Mouse (Mus musculus): ENCODE measurements around the gene Fgd5.

The Fgd5 gene

DNA sequence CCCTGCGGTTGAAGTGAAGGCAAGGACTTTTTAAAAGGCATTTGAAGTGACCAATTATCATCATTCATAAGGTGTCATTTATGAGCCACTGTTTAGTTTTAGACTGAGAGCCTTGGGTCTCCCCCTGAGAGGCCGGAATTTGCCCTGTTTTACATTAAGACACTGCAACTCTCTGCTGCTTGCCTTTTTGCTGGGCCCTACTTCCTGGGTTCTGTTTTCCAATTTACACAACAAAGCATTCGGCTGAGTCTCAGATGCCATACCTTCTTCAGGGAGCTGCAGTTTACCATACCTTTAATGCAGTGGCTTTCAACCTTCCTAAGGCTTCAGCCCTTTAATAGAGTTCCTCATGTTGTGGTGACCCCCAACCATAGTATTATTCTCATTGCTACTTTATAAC lies 26.1 kb downstream of the Fgd5 start:
- no peak for DNase-seq (ENCODE audit: low read depth, low spot score)

DNA sequence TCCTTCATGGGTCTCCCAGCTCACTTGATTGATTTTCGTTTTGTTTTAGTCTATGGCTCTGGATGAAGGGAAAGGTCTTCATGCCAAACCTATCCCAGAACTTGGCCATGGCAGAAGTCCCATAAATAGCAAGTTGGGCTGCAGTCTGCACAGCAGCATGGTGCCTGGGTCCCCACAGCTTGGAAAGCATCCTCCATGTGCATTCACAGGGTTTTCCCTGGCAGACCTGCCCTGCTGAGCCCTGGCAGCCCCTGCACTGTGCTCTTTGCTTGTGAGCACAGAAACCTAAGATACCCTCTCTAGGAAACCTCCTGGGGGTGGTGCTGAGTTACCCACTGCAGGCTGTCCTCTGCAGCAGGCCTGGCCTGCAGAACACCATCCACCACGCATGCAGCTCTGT lies 32.2 kb downstream of the Fgd5 start:
- no peak for DNase-seq (ENCODE audit: low read depth, low spot score)

DNA sequence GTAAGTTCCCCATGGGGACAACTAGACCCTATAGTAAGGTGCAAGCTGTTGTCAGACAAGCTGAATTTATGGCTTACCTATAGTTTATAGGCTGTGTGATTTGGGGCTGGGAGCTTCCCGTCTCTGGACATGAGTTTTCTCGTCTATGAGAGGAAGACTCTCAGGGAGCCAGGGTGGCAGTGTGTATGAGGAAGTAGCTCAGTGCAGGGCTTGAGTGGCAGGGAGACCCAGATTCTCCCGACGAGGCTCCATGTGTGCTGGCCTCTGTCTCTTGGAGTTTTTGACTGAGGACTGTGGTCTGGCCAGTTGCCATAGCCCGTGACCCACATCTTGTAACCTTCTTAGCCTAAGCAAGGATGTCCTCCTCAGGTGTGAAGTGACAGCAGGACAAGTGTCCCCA lies 33.7 kb downstream of the Fgd5 start:
- DNase-seq (ENCODE audit: low read depth, low spot score) = no peak

DNA sequence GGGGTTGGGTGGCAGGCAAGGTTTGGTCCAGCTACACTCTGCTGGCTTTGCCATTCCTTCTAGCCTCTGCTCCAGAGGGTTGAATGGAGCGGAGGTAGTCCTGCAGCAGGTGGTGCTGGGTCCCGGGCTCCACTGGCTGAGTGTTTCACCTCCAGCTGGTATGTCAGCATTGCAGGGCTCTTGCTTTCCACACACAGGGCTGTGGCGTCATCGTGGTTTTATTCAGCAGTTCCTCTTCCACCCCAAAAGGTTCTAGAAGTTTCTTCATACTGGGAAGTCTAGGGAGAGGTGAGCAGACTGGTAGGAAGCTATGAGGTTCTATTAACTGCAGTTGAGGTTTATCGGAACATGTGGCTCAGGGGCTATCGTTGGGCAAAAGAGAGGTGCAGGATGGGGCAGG lies 34.4 kb downstream of the Fgd5 start:
- no peak for DNase-seq (ENCODE audit: low read depth, low spot score)

DNA sequence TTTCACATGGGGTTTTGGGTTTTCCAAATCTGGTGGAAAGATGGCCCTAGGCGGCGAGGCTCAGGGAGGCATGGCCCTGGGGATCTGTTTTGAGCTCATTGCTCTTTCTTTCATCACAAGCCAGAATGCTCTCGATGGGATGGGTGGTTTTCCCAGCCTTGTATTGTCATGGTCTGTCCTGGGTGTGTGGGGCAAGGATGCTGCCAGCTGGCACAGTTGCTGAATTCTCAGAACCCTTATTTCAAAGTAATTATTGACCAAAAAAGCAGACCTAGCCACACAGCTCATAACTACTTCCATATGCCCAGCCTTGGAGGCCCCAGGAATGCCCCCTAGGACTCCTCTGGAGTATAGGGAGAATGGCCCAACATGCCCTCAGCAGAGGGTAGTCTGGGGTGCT lies 34.9 kb downstream of the Fgd5 start:
- no peak for DNase-seq (ENCODE audit: low read depth, low spot score)

DNA sequence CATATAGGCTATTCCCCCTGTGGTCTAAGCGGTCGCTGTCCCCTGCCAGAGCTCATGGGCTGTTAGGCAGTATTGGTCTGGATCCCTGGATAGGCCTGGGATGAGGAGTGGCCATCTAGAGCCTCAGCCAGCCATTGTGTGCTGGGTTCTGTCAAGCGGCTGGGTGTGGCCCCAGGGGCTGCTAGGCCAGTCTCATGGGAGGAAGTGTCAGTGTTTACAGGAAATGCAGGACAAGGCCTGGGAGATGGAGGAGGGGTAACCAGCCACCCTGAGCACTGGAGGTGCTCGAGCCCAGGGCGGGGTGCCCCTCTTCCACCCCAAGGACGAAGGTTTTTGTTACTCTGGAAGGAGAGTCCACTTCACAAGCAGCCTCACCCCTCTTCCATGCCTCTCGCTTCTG lies 36.3 kb downstream of the Fgd5 start:
- no peak for DNase-seq (ENCODE audit: low read depth, low spot score)

DNA sequence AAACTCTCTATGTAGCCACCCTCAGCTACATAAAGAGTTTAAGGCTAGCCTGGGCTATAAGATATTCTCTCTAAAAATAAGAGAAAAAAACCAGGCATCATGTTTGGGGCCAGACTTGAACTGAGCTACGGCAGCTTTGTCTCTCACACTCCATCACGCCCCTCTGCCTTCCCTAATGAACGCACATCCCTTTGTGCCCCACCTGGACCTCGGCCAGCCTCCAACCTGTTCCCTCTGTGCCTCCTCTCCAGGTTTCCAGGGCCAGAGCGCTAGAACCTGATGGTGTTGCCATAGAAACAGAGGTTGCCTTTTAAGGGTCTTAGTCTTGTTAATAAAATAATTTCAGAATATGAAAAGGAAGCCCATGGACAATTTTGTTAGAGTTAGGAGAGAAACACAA lies 37.2 kb downstream of the Fgd5 start:
- DNase-seq (ENCODE audit: low read depth, low spot score) = no peak

DNA sequence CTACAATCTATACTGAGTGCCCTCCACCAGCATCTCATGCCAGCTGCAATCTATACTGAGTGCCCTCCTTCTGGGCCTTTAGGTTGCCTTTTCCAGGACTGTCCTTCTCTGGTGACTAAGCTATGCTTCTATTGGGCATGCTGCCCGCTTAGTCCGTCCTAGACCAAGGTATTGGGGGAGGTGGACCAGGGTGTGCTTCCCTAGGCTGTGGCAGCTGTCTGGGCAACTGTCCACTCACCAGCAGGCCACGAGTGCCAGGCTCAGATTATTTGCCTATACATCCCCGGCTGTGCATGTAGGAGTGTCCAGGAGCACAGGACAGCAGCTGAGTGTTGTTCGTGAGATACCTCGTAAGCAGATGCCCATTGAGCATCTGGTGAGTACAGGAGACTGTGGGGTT lies 38.1 kb downstream of the Fgd5 start:
- no peak for DNase-seq (ENCODE audit: low read depth, low spot score)

DNA sequence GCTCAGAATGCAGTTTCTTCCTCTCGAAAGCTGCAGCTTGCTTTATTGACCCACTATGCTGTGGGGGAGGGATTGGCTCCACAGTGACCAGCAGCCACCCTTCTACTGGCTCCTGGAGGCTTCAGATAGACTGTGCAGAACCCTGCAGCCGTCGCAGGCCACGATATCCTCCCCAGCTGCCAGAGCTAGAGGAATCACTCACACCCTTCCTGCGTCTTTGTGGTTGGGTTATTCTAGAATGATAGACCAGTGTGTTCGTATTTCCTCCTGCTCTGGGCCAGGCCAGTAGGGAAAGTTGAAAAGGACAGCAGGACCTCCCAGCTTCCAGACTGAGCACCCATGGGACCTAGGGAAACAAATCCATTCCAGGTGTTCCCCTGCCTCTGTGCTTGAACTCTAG lies 39.7 kb downstream of the Fgd5 start:
- DNase-seq (ENCODE audit: low read depth, low spot score) = no peak

DNA sequence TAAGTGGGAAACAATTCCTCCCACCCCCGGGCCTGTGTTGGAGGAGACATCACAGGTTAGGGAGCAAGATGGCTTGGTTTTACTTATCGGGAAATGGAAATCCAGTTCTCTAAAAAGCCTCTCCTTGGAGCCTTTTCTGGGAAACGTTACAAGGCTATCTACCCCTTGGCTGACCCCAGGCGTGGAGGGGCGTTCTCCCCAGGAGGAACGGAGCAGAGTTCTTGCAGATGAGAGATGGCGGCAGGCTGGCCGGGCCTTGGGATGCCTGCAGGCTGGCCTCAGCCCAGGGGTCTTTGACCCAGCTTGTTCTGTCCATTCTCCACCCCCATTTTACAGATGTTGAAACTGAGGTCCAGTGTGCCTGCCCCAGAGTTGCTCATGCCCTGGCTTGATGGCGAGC lies 42.4 kb downstream of the Fgd5 start:
- DNase-seq (ENCODE audit: low read depth, low spot score) = no peak

DNA sequence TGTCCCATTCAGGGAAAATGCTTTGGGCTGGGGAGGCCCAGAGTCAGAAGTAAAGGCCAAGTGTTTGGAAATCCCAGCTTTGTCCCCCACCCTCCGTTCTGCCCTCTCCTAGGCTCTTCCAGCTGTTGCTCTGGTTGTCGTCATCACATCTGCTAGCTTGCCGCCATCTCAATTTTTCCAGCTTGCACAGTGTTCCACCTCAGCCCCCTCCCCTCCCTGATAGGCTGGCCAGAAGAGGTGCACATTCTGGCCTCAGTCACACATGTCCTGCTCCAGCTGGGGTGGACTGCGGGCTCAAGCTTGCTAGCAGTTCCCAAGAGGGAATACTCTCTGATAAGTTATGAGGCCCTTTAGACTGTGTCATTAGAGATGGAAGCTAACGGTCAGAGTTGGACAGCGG lies 42.8 kb downstream of the Fgd5 start:
- DNase-seq (ENCODE audit: low read depth, low spot score) = no peak

DNA sequence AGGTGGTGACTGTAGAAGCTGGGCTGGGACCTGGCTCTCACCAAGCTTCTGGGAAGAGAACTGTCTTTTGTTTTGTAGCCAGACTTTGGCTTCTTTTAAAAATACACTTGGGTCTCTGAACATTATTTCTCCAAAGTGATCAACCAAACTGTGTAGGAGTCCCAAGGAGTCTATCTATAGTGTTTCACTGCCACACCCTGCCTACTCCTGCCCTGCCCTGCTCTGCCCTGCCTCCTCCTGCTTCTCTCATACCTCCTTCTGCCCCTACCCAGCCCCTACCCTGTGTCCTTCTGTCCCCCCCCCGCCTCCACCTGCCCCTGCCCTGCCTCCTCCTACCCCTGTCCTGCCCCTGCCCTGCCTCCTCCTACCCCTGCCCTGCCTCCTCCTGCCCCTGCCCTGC lies 46.6 kb downstream of the Fgd5 start:
- no peak for DNase-seq (ENCODE audit: low read depth, low spot score)

DNA sequence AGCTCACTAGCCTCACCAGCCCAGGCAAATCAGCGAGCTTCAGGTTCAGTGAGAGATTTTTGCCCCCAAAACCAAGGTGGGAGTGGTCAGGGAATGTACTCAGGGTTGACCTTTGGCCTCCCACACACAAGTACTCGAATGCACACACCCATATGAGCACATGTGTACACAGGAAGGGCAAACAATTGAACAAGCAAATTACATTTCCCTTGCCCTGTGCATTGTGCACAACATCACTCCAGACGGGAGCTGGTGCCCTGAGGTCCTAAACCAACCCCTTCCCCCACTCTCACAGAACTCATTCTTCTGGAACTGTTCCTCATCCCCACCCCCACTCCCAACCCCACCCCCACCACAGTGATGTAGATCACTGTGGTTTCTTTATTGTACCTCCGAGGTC lies 48.7 kb downstream of the Fgd5 start:
- DNase-seq (ENCODE audit: low read depth, low spot score) = no peak

DNA sequence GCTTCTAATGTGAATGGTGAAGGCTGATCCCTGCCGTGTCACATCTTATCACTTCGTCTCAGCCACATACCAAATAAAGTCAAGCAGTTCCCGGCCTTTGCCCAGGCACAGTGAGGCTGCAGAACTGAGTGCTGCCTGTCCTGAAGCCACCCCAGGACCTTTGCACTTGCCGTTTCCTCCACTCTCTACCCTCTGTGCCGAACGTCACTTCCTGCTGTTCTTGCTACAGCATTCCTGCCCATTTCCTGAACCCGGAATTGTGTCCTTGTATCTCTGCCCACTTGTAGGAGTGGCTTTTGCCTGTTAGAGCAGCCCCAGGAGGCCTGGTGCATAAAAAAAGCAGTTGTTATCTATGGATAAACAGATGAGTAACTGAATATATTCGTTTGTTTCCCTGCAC lies 52.0 kb downstream of the Fgd5 start:
- no peak for DNase-seq (ENCODE audit: low read depth, low spot score)

DNA sequence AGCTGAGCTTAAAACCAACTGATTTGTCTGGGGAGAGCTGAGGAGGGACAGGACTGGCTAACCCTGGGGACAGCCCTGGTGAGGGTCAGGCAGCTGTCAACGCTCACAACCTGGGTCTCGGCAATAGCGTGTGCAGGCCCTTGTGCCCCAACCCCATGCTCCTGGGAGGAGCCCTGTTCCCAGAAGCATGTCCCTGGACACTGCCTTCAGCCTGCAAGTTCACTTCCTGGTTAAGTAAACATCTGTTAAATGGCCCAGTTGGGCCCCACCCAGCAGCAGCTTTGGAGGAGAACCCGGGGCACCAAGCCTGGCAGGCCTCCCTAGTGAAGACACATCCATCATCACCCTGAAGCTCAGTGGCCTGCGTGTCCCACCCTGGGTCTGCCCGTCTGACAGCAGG lies 56.0 kb downstream of the Fgd5 start:
- no peak for DNase-seq (ENCODE audit: low read depth, low spot score)

DNA sequence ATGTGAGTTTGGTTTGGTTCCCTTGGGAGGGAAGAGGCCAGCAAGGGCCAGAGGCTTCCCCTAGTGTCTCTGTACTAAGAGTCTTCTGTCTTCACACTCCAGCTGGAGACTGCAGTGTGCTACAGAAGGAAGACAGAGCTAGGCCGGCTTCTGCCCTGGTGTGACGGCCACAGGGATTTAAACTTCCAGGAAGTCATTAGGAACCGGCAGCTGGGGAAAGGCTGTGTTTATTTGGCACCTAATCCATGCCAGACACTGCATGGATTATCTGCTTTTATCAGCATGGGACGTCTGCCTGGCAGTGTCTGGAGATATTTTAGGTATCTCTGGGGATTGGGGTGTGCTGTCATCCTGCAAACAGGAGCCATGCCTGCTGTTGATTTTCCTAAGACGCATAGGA lies 57.7 kb downstream of the Fgd5 start:
- DNase-seq (ENCODE audit: low read depth, low spot score) = no peak

DNA sequence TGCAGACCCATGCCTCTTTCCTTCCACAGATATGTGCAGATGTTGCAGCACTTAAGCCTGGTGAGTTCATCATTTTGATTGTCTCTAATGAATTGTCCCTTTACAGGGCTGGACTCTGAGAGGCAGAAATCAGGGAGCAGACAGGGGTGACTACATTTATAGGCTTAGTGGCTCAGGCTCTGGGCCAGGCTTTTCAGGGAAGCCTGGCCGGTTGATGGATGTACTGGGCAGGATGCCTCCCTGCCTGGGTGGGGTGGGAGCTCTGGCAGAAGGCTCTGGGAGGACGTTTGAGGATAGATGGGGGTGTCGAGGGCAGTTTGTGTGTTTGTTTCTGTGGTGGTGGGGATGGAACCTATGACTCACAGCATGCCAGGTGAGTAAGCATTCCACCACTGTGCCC lies 59.5 kb downstream of the Fgd5 start:
- DNase-seq (ENCODE audit: low read depth, low spot score) = no peak

DNA sequence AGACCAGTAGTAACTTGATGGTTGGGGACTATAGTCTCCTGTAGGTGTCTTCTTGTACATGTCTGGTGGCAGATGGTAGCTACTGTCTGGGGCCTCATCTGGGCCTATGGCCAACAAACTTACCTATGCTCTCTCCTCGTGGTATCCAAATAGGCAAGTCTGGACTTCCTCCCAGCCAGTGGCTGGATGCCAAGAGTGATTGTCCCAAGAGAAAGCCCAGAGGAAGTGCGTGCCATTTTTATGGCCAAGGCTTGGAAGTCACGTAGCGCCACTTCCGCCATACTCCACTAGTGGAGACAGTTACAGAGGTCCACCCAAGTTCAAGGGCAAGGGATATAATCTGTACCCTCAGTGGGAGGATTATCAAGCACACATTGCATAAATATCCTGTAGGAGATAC lies 62.6 kb downstream of the Fgd5 start:
- DNase-seq (ENCODE audit: low read depth, low spot score) = no peak

DNA sequence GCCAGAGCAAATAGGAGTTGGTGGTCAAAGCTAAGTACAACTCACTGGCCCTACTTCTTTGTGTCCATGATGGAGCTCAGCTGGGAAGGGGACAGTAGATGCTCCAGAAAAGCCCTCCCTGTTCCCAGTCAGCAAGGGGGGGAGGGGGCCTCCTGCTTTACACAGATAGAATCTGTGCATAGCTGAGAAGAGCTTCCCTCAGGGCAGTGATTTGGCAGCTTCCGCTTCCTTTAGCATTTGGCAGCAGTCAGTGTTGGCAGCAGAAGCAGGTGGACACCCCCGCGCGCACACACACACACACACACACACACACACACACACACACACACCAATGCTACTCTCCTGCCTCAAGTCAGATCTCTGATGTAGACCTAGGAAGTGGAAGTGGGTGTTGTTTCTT lies 63.4 kb downstream of the Fgd5 start:
- DNase-seq (ENCODE audit: low read depth, low spot score) = no peak

DNA sequence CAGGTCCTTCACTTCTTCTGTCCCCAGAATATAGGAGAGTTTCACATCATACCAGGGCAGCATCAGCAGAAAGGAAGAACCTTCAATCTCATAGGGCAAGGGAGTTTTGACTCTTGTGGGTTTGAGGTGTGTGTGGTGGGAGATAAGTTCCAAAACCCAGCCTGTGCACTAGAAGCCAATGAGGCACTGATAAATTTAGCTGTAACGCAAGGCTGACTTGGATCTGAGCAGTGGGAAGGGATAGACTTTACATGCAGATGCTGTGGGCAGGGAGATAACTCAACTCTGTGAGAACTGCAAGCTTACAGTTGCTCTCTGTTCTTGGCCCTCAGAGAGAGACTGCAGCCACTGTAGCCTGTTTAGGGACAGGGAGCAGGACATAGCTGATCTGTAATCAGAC lies 64.2 kb downstream of the Fgd5 start:
- DNase-seq (ENCODE audit: low read depth, low spot score) = no peak

DNA sequence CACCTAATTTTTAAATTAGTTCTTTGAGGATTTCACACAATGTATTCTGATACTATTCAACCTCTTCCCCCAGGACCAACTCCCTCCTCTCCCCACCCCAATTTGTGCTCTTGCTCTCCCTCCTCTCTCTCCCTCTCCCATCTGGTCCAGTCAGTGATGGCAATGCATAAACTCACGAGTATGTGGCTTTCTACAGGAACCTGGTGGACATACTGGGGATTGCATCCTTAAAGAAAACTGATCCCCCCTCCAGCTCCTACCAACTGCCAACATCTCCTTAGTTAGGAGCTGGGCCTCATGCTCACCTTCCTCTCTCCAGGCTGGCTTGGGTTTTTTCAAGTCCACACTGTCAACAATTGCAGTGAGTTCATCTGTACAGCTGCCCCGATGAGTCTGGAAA lies 79.1 kb downstream of the Fgd5 start:
- no peak for DNase-seq (ENCODE audit: low read depth, low spot score)

DNA sequence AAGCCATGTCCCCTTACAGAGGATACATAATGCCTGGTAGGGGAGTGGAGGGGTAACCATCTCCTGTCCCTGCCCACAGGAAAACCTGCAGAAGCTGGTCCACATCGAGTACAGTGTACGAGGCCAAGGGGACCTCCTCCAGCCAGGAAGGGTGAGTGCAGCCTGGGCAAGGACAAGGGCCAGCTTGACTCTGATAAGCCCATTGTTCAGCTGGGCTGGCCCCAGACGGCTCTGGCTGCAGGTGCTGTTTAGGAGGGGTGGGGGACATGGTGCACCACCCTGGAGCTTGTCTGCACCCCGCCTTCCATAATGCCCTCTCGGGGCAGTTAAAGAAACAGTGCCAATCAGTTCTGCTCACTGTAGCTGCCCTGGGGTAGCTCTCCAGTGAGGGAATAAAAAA lies 83.0 kb downstream of the Fgd5 start:
- DNase-seq (ENCODE audit: low read depth, low spot score) = no peak

DNA sequence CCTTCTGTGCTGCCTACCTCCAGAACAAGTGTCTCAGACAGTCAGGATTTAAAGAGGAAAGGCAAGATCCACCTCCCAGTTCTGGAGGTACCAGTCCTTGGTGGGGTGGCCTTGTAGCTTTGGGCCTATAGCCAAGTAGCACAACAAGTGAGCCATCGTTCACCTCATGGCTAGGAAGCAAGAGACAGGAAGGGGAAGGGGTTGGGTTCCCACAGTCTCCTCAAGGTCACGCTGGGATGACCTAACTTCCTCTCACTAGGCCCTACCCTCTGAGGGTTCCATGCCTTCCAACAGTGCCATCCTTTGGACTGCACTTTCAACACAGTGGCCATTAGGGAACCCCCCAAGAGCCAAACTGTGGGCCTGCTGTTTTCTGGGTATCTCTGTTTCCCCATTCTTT lies 84.8 kb downstream of the Fgd5 start:
- DNase-seq (ENCODE audit: low read depth, low spot score) = no peak

DNA sequence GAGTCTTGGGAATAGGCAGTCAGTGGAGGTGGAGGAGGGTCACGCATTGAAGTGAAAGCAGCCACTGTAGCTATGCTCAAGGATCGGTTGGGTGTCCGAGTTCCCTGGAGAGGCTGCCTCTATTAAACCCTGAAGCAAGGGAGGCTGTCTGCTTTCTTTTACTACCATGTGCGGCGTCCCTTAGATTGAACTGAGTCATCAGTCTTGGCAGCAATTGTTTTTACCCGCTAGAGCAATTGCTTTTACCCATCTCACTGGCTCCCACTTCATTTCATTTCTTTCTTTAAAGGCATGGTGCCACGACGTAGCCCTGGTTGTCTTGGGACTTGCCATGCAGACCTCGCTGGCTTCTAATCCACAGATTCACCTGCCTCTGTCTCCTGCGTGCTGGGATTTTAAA lies 85.4 kb downstream of the Fgd5 start:
- no peak for DNase-seq (ENCODE audit: low read depth, low spot score)

Measured in retina, adult 2 months (tissue).